Mouse (Mus musculus): ENCODE data around the gene Nsrp1.

Gene Nsrp1

DNA sequence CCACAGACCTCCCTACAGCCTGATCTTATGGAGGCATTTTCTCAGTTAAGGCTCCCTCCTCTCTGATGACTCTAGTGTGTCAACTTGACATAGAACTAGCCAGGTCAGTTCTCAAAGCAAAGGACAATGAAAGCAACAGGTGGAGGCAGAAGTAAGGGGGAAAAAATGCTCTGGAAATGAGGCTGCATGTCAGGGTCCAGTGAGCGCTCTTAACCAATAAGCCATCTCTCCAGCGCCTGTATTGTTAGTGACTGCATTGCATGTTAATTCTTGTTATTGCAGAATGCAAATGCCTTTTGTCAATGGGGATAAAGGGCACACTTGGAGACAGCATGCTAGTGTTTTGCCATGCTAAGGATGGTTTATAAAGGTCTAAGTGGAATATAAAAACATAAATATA is 35.4 kb downstream of the Nsrp1 start:
- no peak for DNase-seq (ENCODE audit: low spot score)

DNA sequence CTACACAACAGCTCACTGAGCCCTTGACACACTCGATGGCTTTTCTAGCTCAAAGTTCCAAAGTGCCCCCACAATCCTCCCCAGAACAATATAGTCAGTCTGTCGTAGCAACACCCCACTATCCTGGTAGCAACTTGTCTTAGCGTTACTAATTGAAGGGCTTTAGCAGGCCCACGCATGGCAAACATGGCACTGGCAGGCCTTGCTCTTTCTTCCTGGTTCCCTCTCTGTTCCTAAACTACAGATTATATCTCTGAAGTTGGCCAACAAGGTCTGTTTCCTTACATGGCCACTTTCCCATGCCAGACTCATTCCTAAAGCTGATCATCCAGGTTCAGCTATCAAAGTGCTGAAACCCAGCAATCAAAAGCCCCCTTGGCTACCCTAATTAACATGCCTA is 36.3 kb downstream of the Nsrp1 start:
- no peak for DNase-seq (ENCODE audit: low spot score)

DNA sequence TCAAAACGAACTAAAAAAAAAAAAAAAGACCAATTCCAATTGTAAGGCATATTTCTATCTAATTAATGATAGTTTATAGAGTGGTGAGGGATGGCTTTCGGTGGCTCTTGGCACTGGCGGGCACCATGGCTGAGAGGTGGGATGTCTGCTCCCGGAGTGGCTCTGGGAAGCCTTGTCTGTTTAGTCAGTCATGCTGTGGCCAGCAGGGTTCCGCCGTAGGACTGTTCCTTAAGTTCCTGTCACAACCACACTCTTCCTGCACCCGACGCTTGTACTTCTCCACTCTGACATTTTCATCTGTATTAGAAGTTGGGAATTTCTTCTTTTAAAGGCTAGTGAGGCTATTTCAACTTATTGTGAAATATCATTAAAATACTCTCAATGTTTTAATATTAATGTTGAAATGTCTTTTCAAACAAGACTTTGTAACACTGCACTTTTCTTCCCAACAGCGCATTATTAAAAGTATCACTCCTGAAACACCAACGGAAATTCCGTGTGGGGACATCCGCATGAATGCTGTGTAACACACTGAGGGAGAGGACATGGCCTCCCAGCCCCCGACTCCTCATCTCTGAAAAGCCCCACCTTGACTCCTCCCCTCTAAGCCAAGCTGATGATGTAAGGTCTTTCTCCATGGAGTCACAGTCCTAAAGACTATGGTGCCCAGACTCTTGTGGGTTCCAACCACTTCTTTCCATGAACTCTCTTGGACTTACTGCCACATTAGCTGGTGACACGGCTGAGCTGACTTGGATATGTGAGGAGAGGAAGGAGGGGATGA is 46.9 kb downstream of the Nsrp1 start:
- no peak for DNase-seq (ENCODE audit: low spot score)

DNA sequence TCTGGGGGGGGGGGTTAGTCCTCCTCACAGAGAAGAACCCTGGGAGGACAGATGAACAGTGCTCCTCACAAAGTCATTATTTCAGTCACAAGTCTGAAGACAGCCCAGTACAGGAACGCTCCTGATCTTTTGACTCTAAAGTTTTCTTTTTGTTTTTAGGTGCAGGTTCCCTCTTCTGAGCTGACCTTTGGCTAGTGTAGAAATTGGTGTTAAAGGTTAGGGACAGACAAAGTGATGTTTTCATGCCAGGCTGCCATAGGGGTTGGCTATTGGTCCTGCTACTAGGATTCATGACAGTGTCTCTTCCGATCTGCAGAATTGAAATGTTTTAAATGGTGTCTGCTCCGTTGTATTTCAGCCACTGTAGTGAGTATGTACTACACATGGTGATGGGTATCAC is 50.1 kb downstream of the Nsrp1 start:
- no peak for DNase-seq (ENCODE audit: low spot score)

DNA sequence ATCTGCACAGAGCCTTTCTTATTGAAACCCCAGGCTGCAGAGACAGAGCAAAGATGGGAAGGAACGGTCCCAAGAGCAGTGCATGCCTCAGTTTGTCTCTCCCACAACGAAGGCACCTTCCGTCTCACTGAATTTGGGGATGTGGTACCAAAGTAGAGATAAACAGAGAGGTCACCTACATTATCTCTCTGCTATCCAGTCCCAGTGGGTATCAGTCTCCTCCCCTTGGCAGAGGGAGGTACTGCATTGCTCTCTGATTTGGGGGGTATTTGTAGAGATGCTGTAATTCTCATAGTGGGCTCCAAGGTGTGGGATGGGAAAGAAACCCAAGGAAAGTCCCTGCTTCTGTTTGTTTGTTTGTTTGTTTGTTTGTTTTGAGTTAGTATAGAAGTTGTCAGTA is 51.7 kb downstream of the Nsrp1 start:
- no peak for DNase-seq (ENCODE audit: low spot score)

DNA sequence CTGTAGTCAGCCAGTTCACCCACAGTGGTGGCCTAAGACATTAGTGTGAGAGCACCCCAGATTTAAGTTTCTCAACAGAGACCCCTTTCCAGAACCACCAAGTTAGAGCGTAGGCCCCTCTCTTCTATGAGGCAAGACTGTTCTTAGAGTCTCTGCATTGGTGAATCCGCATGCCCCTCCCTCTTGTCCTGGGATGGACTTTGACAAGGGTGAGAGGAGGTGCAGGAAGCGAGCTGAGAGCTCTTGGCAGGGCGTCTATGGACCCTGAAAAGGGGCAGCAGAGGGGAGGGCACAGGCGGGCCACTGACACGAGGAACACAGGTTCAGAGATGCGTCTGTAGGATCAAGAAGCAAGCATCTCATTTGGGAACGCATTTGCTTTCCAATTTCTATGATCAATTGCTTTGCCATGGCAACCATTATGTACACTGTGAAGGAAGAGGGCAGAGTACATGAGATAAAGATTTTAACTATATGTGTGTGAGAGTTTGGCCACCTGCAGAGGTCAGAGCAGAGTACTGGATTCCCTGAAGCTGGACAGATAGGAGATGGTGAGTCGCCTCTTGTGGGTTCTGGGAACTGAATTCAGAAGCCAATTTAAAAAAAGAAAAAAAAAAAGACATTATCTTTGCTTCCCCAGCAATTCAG is 56.4 kb downstream of the Nsrp1 start:
- no peak for DNase-seq (ENCODE audit: low spot score)

DNA sequence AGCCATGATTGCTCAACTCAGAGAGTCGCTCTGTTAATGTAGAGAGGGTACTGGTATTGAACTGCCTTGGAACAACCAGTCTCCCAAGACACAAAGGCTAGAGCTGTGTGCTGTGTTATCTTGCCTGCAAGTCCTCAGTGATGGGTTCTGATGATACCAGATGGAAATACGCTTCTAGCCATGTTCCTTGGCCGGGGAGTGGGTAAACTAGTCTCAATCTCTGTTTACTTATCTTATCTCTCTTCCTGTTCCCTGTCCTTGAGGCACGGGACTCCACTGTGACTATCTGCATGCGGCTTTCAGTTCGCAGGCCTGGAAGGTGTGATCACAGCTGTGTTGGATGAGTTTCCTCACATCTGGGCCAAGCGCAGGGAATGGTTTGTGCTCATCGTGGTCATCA is 58.7 kb downstream of the Nsrp1 start:
- DNase-seq (ENCODE audit: low spot score), result no peak

DNA sequence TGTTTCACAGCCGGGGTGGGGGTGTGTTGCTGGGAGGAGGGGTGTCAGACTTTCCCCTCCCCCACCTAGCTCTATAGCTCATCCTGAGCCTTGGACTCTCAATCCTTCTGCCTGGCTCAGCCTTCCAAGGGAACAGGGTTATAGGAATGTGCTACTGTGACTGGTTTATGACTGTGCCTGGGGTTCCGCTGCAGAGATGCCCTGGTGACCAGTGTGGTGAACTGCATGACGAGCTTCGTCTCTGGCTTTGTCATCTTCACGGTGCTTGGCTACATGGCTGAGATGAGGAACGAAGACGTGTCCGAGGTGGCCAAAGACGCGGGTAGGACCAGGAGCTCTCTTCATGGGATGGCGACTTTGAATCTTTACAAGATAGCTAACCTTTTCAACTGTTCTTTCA is 60.2 kb downstream of the Nsrp1 start:
- no peak for DNase-seq (ENCODE audit: low spot score)

DNA sequence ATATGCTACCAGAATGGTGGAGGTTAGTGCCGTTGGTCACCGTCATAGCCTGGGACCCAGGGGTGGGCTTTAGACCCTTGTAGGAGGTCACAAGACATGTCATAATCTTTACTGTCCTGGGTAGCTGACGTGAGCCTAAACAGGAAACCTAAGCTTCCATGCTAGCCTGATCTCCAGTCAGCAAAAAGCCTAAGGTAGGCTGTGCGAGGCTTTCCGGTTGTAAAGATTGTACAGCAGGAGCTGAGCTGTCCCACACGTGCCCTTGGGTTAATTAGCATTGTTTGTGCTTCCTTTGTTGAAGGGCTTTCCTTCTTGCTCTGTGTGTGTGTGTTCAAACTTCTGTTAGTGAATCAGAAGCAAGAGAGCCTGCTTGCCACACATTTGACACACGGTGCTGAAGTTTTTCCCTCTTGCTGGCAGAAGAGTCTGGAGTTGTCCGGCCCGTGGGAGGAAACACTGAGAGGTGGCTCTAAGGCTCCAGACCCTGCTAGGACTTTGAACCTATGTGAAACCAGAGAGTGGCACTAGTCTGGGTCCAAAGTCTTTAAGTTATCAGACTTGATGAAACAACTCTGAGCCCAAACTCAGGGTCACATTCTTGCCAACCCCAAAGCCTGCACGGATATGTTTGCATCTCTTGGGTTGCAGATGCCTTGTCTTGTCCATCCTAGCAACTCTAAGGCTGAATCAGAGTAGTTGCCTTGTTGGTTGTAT is 67.3 kb downstream of the Nsrp1 start:
- DNase-seq (ENCODE audit: low spot score), result no peak

DNA sequence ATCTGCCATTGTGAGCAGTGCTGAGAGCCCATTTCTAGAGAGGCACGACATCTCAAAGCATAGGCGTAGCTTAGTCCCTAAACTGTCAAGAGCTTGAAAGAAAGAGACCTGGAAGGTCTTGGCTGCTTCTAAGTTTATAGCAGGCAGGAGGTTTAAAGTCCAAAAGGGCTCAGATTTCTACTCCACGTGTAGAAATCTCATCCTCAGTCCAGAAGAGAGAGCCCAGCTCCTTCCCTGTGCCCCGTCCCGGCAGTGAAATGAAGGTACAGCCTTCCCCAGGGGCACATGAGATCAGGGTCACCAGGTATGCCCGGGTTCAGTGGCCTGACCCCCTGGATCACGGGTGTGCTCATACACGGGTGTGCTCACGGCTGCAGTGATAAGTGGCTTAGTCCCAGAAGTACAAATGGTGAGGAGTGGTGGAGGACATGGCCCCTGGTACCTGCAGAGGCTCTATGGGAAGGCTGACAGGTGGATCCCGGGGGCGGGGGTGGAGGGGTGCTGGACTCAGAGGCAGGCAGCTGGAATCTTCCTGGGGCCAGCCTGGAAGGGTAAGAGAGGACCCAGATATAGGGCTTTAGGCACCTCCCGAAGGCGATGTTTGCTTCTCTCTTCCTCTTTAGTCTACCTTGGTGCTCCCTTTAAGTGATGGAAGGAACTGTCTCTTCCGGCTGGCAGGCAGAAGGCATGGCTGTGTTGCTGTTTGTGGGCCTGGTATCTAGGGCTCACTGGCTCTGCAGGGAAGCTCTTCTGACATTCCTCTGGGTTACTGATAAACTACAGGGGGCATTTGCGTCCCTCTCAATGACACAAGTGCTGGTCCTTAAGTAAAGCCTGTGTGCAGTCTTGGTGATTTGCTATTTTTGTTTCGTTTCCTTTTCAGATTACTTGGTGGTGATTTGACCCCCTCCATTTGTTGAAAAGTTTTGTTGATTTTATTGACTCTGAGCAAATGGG is 68.9 kb downstream of the Nsrp1 start:
- DNase-seq (ENCODE audit: low spot score), result no peak

DNA sequence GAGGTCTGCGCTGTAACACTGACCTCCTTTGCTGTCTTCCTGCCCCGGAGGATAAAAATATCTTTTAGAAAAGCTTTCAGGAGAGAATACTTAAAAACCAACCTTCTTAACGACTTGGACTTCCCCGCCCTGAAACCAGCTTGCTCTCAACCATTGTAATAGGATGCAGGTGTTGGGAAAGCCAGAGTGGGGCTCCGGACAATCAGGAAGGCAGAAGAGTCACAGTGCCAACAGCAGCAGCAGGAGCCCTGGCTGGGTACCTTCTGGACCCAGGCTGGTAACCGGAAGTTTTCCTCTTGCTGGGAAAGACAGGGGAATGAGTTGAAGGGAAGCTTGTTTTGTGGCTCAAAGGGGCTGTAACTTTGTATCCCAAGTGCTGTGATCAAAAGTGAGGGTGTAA is 71.6 kb downstream of the Nsrp1 start:
- DNase-seq (ENCODE audit: low spot score), result no peak

DNA sequence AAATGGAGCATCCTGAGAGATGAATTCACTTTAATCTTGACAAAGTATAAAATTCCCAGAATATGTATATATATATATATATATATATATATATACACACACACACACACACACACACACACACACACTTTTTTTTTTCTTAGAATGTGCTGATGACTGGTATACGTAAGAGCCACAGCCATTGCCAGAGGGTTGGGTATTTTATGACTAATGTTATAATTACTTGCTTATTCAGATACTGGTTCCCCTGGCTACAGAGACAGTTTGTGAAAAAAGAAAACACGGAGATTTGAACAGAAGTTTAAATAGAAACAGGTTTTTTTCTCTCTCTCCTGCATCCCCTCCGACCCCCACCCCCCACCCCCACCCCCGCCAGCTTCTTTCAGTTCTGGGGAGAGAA is 72.4 kb downstream of the Nsrp1 start:
- DNase-seq (ENCODE audit: low spot score), result no peak

DNA sequence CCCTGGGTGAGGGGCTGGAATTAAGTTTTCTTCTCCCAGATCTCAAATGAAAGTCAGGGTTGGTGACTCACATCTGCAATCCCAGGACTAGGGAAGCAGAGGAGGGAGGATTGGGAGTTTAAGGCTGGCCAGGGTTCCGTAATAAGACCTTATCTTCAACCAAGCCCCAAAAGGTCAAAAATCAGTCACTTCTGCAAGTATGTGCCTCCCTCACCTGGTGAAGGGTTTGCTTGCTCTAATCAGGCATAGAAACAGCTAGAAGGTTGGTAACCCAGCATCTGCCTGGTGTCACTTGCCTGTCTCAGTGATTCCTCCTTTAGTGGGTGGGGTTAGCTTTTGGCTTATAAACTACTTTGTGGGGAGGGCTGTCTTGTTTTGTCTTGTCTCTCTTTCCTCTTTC is 75.9 kb downstream of the Nsrp1 start:
- DNase-seq (ENCODE audit: low spot score), result no peak

DNA sequence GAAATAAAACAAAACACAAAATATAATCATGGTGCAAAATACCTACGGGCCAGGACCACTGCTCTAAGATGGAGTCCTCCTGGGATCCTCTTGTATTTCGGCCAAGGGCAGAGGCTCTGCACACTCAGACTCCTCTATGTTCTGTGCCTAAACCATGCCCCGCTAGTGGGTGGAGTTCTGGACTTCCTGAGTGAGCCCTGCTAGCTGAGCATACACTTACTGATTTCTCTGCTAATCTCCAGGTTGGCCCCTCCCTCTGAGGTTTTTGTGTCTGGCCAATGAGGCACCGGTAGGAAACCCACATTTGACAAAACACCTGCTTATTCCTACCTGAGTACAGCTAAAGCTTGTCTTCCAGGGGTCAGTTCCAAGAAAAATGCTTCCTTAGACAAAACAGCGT is 77.5 kb downstream of the Nsrp1 start:
- no peak for DNase-seq (ENCODE audit: low spot score)

DNA sequence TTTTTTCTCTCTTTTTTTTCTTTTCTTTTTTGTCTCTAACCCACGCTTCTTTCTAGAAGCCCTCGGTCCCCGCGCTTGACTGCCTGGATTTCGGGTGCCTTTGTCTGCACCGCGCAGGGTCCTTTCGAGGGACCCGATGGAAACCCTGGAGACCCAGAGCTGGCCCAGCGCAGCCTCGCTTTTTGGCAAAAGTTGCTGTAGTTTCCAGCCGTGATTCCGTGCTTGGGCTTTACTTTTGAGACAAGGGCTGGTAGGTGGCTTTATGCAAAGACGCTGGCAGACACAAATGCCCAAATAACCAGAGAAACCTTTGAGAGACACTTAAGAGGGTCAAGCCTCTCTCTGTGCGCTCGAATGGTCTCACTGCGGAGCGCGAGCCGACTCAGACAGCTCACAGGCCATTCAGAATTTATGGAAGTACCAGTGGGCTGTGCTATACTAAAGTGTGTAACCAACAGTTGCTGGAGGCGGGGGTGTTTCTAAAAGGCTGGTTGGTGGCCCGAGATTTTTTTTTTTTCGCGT is 79.5 kb downstream of the Nsrp1 start:
- no peak for DNase-seq (ENCODE audit: low spot score)

DNA sequence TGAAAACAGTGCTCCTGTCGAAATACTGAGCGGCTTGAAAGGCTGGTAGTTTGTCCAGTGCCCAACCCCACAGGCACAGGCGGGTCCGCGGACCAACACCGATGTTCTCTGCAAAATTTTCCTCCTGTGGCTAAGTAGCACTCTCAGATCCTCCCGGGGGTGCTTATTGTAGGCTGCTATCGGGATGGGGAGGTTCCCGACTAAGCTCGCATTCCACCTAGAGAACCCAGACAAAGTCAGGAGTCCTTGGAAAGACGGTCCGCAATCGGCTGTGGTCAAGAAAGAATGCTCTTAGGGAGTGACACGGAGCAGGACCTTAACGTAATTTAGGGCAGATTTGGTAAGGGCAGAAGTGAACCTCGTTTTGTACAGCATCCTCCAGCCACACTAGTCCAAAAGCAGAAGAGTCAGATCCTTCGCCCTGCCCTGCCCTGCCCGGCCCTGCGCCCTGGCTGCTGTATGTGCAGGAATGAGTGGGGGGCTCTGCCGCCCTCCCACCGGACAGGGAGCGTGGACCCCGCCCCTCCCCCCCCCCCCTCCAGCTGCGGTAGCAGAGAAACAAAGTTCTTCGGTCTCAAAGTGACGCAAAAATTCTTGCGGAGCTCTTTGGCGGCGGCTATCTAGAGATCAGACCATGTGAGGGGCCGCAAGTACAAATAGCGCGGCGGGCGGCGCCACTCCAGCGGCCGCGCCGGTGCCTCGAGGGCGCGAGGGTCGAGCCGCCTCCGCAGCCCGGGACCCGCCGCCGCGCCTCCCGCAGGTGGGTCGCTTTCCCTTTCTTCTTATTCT is 80.1 kb downstream of the Nsrp1 start, which contains the start of gene Slc6a4:
Gene Slc6a4 (plus strand): TSS at position 688 of the 789 bp plus-strand sequence.
- DNase-seq (ENCODE audit: low spot score), result no peak

DNA sequence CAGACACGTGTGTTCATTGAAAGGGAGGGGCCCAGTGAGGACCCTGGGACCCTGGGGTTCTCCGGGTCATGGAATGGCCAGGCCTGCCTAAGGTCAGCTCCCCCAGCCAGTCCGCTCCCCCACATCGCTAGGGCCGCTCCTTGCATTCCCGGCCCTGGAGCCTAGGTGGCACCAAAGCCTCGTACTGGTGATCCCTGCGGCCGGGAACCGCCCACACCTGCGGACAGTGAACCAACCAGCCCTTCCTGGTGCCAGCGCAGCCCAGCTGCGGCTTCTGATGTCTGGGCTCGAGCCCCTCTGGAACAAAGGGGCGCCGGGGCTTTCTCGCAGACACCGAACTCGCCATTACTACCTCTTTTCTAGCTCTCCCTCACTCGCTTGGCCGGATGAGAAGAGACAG is 80.9 kb downstream of the Nsrp1 start:
- peak; percentile 78 for DNase-seq (ENCODE audit: low spot score)

DNA sequence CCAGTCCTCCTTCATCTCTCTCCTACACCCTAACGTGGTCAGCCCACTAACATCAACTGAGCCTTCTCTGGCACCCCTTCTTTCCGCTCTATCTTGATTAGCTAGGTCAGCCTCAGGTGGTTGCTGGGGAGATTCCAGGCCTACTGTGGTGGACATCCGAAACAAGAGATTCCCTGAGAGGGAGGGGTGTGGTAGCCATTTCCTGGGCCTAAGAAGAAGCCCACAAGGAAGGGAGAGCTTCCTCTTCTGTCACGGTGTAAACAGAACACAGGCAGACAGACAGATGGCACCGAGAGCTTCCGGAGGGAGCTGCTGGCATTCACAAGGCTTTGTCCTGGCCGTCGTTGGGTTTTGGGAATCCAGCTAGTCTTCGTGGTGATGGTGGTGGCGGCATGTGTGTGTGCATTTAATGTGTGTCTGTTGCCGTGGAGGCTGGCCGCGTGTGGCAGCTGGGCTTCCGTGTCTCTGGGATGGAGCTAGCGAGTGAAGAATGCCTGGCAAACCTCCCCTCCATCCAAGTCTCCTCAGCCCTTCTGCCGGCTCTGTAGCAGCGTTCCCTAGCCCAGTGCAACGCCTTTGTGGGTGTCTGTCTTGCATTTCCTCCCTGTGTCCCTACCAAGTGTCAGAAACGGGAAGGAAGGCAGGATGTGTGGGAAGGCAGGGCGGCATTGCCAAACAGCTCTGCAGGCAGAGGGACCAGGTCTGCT is 82.1 kb downstream of the Nsrp1 start:
- DNase-seq (ENCODE audit: low spot score), result peak; percentile 38
